Mouse (Mus musculus) hindbrain, embryonic 14.5 days (tissue): Measurements from ENCODE around the gene Naaladl1. TPM values are rescaled to one million over a fixed set of nuclear protein-coding genes. Genes with fewer than 3 reads are reported as not detected.
A peak's percentile ranks its signal among the peaks of the same experiment; 100 is the strongest.
"Not testable (repeated sequence)": the region's sequence is repeated elsewhere in the genome, so short reads cannot be mapped to it uniquely, and the experiment has no call there.

Experiments
- ATAC-seq: fragments of 200-750 bp; cut with Nextera tagmentation; 2 replicates; pipeline ENCODE4 v1.8.0; 2017; ENCODE audit warnings: moderate number of reproducible peaks, mild to moderate bottlenecking, moderate TSS enrichment, moderate library complexity; ENCODE audit not compliant: low FRiP score
- DNase-seq: peaks from one replicate; pipeline ENCODE4 v3.0.0-alpha.2; 2015; ENCODE audit warnings: low spot score
- H3K27ac ChIP-seq: fragments of 300-500 bp; sonication (generic); 2 replicates; pipeline ENCODE4 v1.5.1; 2014; ENCODE audit warnings: mild to moderate bottlenecking, moderate library complexity
- H3K27me3 ChIP-seq: fragments of 300-500 bp; sonication (generic); 2 replicates; pipeline ENCODE4 v1.6.1; 2014; ENCODE audit warnings: mild to moderate bottlenecking, low read length, mixed read lengths; ENCODE audit not compliant: control insufficient read depth, insufficient read depth
- H3K36me3 ChIP-seq: fragments of 300-500 bp; sonication (generic); replicated peaks from 2 replicates; pipeline ENCODE4 v1.6.1; 2014; ENCODE audit not compliant: control insufficient read depth, insufficient read depth
- H3K4me1 ChIP-seq: fragments of 300-500 bp; sonication (generic); replicated peaks from 2 replicates; pipeline ENCODE4 v1.6.1; 2014; ENCODE audit warnings: antibody characterized with exemption, low read length, mixed read lengths; ENCODE audit not compliant: control insufficient read depth, insufficient read depth
- H3K4me2 ChIP-seq: fragments of 300-500 bp; sonication (generic); replicated peaks from 2 replicates; pipeline ENCODE4 v1.6.1; 2014; ENCODE audit warnings: mild to moderate bottlenecking, moderate library complexity
- H3K4me3 ChIP-seq: fragments of 300-500 bp; sonication (generic); replicated peaks from 2 replicates; pipeline ENCODE4 v1.5.1; 2014; ENCODE audit warnings: mild to moderate bottlenecking, low read length
- H3K9ac ChIP-seq: fragments of 300-500 bp; sonication (generic); 2 replicates; pipeline ENCODE4 v1.6.1; 2014
- H3K9me3 ChIP-seq: fragments of 300-500 bp; sonication (generic); 2 replicates; pipeline ENCODE4 v1.6.1; 2016; ENCODE audit warnings: low read length; ENCODE audit not compliant: control insufficient read depth
- WGBS: fragments of 180-500 bp; shearing (Covaris S2); extraction: QIAGEN DNeasy Blood & Tissue Kit; methylation state at CpG from one replicate; pipeline ENCODE4 v1.1.7; 2014; 5-methylcytosine and 5-hydroxymethylcytosine counted together
- polyA plus RNA-seq: library from polyadenylated mRNA; unstranded; fragments of >200 nt; fragmentation: Nextera tagmentation; extraction: Ambion mirVana; gene quantifications from 2 replicates; pipeline ENCODE4 v1.2.1, GENCODE M21; 2014

Gene Naaladl1
- polyA plus RNA-seq, 1 experiment from 2014 or later, result 0.52 TPM

- H3K36me3 ChIP-seq, result peaks cover 35% of the 10 kb centered on the region
- H3K9me3 ChIP-seq, H3K4me1 ChIP-seq, ATAC-seq, DNase-seq, H3K27ac ChIP-seq, H3K4me2 ChIP-seq, H3K9ac ChIP-seq, H3K27me3 ChIP-seq, H3K4me3 ChIP-seq: not testable (repeated sequence)
- WGBS, result 68% methylated on average over 1 of the region's 1 CpGs
These were observed 27.6 kb downstream of the Naaladl1 start for GRCm38 (mm10) chr19:6133197-6133596.

- no peak for DNase-seq
- Histone ChIP-seq H3K27me3 (no peaks in the 10 kb centered on the region), H3K36me3 (peaks cover 35% of the 10 kb centered on the region), H3K4me3 (no peak overlapping the region), H3K27ac (no peak overlapping the region), H3K4me2 (no peak overlapping the region), H3K4me1 (peaks cover 10% of the 10 kb centered on the region), H3K9me3 (no peaks in the 10 kb centered on the region), H3K9ac (no peak overlapping the region)
- ATAC-seq, result no peak
- WGBS, result 88% methylated on average over 3 of the region's 3 CpGs
These were observed 30.8 kb downstream of the Naaladl1 start for GRCm38 (mm10) chr19:6136397-6136796.

GRCm38 (mm10) chr19:6139701-6140100 lies 34.1 kb downstream of the Naaladl1 start:
- ATAC-seq, result no peak
- H3K27me3 ChIP-seq, result no peaks in the 10 kb centered on the region
- 91% methylated on average over 6 of the region's 6 CpGs for WGBS
- H3K4me2 ChIP-seq, result peak overlapping the region; percentile 76
- no peak for DNase-seq
- H3K9me3 ChIP-seq, result no peaks in the 10 kb centered on the region
- peak overlapping the region; percentile 73 for H3K9ac ChIP-seq
- peak overlapping the region; percentile 46 for H3K4me3 ChIP-seq
- peaks cover 29% of the 10 kb centered on the region for H3K36me3 ChIP-seq
- no peak overlapping the region; the same call in 1 of the 2 replicates for H3K27ac ChIP-seq
- peaks cover 10% of the 10 kb centered on the region for H3K4me1 ChIP-seq

- H3K4me1 ChIP-seq, result peaks cover 10% of the 10 kb centered on the region
- H3K27ac ChIP-seq, result peak overlapping the region; percentile 96
- ATAC-seq (no peak), DNase-seq (peak; percentile 29)
- H3K36me3 ChIP-seq, result peaks cover 23% of the 10 kb centered on the region
- 9% methylated on average over 16 of the region's 16 CpGs for WGBS
- H3K9ac ChIP-seq, result peak overlapping the region; percentile 73
- H3K4me2 ChIP-seq, result peak overlapping the region; percentile 76
- no peaks in the 10 kb centered on the region for H3K9me3 ChIP-seq
- H3K27me3 ChIP-seq, result no peaks in the 10 kb centered on the region
- H3K4me3 ChIP-seq, result peak overlapping the region; percentile 46
These were observed 34.7 kb downstream of the Naaladl1 start for GRCm38 (mm10) chr19:6140374-6140677.

- WGBS, result under 1% methylated on average over 68 of the region's 68 CpGs
- peak within 1 kb of the TSS; percentile 73 for H3K9ac ChIP-seq
- peak; percentile 93 for DNase-seq
- no peaks in the 10 kb centered on the region for H3K27me3 ChIP-seq
- H3K36me3 ChIP-seq, result peaks cover 18% of the 10 kb centered on the region; the same call in 1 of the 2 replicates
- H3K27ac ChIP-seq, result peak within 1 kb of the TSS; percentile 96
- peak; percentile 94 for ATAC-seq
- no peaks in the 10 kb centered on the region for H3K9me3 ChIP-seq
- H3K4me1 ChIP-seq, result peaks cover 10% of the 10 kb centered on the region
- peak within 1 kb of the TSS; percentile 76 for H3K4me2 ChIP-seq
- H3K4me3 ChIP-seq, result peak within 1 kb of the TSS; percentile 46
These were observed 35.3 kb downstream of the Naaladl1 start, which contains the start of gene Batf2 for GRCm38 (mm10) chr19:6140678-6141393. Gene Batf2 (plus strand): TSS chr19:6140983.

GRCm38 (mm10) chr19:6141394-6141749 lies 35.8 kb downstream of the Naaladl1 start, which contains the start of gene Arl2:
Gene Arl2 (minus strand): TSS chr19:6141548.
- Histone ChIP-seq H3K27me3 (no peaks in the 10 kb centered on the region), H3K4me2 (peak within 1 kb of the TSS; percentile 76), H3K4me3 (peak within 1 kb of the TSS; percentile 46), H3K9me3 (no peaks in the 10 kb centered on the region), H3K4me1 (peaks cover 10% of the 10 kb centered on the region), H3K9ac (peak within 1 kb of the TSS; percentile 73), H3K27ac (peak within 1 kb of the TSS; percentile 96), H3K36me3 (peaks cover 13% of the 10 kb centered on the region; the same call in 1 of the 2 replicates)
- ATAC-seq, result peak; percentile 76
- under 1% methylated on average over 15 of the region's 15 CpGs for WGBS
- DNase-seq, result peak; percentile 90

GRCm38 (mm10) chr19:6144842-6145241 lies 39.3 kb downstream of the Naaladl1 start:
- no peak overlapping the region for H3K4me3 ChIP-seq
- H3K9ac ChIP-seq, result no peak overlapping the region
- no peaks in the 10 kb centered on the region for H3K36me3 ChIP-seq
- H3K9me3 ChIP-seq, result no peaks in the 10 kb centered on the region
- no peak for DNase-seq
- peaks cover 5% of the 10 kb centered on the region for H3K4me1 ChIP-seq
- no peak overlapping the region for H3K27ac ChIP-seq
- no peaks in the 10 kb centered on the region for H3K27me3 ChIP-seq
- no peak for ATAC-seq
- 82% methylated on average over 5 of the region's 5 CpGs for WGBS
- no peak overlapping the region for H3K4me2 ChIP-seq

- Histone ChIP-seq H3K27ac (no peak overlapping the region), H3K9ac (no peak overlapping the region), H3K27me3 (no peaks in the 10 kb centered on the region), H3K4me1 (no peaks in the 10 kb centered on the region), H3K36me3 (no peaks in the 10 kb centered on the region), H3K4me3 (no peak overlapping the region), H3K9me3 (no peaks in the 10 kb centered on the region), H3K4me2 (no peak overlapping the region)
- no peak for ATAC-seq
- 86% methylated on average over 9 of the region's 9 CpGs for WGBS
- DNase-seq, result no peak
These were observed 49.6 kb downstream of the Naaladl1 start for GRCm38 (mm10) chr19:6155174-6155573.

- 69% methylated on average over 8 of the region's 8 CpGs for WGBS
- Histone ChIP-seq H3K4me3 (no peak overlapping the region), H3K9me3 (no peaks in the 10 kb centered on the region), H3K4me2 (no peak overlapping the region), H3K27me3 (no peaks in the 10 kb centered on the region), H3K4me1 (no peaks in the 10 kb centered on the region), H3K27ac (no peak overlapping the region), H3K36me3 (no peaks in the 10 kb centered on the region), H3K9ac (no peak overlapping the region)
- ATAC-seq (no peak), DNase-seq (no peak)
These were observed 50.8 kb downstream of the Naaladl1 start for GRCm38 (mm10) chr19:6156372-6156771.
